Mouse (Mus musculus) lung, postnatal 4 days (tissue): ENCODE measurements around the gene Gm10375.
"Not testable (repeated sequence)": the region's sequence is repeated elsewhere in the genome, so short reads cannot be mapped to it uniquely, and the experiment has no call there.

Experiments used
- DNase-seq, 2 experiments: peaks; one replicate each; pipeline ENCODE4 v3.0.0; 2021

Gm10375 gene

GRCm38 (mm10) chr14:43607913-43608312 lies at the start of gene Gm10375:
Gm10375 (minus strand) TSS chr14:43608013.
- not testable (repeated sequence) for DNase-seq

DNA sequence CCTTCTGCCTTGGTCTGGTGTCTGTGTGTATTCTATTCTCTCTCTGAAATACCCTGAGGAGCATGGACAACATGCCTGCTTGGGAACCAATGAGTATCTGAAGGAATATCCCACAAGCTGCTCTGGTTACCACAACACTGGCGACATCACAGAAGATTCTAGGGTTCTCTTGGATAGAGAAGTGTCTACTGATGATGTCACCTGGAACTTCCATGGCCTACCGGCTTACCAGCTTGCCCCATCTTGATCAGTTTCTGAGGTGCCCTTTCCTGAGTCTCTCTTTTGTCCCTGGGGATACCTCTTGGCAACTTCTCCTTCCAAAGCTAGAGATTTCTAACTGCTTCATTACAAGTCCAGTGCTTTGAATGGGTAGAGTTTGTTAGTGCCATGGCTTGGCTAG lies 28.8 kb downstream of the Gm10375 start, which contains the start of gene Gm17654:
TSS of gene Gm17654 (minus strand) at position 101 of the 400 bp plus-strand sequence.
- not testable (repeated sequence) for DNase-seq

GRCm38 (mm10) chr14:43577969-43578368 lies 29.8 kb downstream of the Gm10375 start:
- not testable (repeated sequence) for DNase-seq
